Mouse (Mus musculus) ovary, postnatal 10 days (tissue): ENCODE results near the gene Taf15.
"Not testable (repeated sequence)": the region's sequence is repeated elsewhere in the genome, so short reads cannot be mapped to it uniquely, and the experiment has no call there.

Experiments
- DNase-seq: peaks from one replicate; pipeline ENCODE4 v3.0.0; 2022; ENCODE audit warnings: low spot score

The Taf15 gene

DNA sequence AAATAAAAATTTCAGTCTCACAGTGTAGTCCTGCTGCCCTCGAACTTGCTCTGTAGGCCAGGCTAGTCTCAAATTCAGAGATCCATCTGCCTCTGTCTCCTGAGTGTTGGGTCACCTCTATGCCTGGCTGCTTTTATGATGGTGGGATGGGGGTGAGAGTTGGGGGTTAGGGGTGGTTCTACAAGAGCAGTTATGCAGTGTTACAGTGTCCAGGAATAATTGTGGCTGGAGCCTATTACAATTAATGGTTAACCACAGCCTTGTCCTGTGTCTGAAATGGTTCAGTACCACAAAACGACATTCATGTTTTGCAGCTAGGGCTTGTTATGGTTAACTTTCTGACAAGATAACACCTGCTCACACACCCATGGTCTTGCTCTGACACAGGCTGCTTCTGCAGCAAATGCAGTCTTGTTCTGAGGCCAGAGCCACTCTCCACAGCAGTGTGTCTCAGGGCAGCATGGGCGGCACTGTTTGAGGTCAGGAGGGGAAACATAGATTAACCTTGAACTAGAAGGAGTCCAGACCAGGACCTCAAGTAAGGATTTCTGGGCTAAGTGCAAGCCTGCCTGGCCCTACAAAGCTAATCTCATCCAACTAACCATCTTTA is 65.9 kb downstream of the Taf15 start:
- no peak for DNase-seq

DNA sequence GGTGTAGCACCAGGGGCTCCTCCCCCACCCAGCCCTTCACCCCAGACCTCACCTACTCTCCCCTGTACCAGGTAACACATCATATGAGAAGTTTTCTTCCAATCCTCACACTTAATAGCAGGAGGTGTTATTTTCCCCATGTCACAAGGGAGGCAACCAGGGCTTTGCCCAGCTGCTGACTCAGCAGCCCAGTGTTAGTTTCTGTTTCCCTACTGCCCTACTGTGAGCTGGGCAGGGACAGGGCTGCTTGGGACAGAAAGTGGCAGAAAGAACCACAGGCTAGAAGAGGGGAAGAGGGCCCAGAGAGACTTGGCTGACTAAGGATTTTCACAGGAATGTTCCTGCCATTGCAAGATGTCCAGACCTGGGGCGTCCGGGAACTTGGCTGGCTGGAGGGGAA is 68.0 kb downstream of the Taf15 start:
- no peak for DNase-seq

DNA sequence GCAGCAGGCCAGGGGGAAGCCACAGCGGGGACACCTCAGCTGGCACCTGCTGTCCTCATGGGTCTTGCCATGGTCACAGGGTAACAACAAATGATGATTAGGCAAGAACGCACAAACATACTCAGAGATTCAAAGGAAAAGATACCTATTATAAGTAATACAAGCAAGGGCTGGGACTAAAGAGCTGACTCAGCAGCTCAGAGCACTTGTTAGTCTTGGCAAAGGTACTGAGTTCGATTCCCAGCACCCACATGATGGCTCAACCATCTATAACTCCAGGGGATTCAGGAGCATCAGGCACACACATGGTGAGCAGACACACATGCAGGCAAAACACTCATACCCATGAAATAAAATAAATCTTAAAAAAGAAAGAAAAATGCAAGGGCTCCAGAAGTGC is 68.5 kb downstream of the Taf15 start:
- DNase-seq: no peak

DNA sequence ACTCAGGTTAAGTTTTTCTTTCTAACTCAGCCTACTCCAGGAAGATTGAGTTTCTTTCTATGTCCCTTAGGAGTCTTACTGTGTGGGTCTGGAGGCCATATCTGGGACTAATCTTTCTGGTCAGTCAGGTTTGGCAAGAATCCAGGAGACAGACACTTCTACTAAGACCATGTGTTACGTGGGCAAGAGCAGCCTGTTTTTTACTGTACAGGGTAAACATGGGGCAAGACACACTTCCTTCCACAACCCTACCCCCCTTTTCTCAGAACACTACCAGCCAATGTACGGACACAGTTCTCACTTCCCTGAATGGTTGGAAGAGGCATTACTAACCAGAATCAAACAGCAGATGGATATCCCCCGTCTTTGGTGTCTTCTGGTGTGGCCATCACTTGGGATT is 71.3 kb downstream of the Taf15 start:
- DNase-seq: no peak

DNA sequence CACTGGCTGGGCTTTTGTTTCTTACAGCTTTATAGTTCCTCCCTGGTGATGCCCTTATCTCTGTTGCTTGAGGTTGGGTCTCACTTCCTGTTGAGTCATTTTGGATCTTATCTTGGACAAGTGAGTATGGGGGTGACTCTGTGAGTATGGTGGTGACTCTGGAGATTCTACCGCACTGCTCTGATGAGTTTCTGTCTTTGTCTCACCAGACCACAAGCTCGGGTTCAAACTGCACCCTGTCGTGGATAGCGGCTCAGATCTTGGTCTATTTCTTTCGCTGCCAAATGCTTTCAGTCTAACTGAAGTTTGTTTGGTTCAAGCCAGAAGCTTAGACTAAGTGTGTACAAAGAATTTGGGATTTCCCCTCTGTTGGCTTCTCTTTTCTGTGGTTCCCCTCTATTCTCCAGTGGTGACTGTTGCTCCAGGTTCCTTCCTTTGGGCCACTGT is 77.3 kb downstream of the Taf15 start:
- DNase-seq: no peak

DNA sequence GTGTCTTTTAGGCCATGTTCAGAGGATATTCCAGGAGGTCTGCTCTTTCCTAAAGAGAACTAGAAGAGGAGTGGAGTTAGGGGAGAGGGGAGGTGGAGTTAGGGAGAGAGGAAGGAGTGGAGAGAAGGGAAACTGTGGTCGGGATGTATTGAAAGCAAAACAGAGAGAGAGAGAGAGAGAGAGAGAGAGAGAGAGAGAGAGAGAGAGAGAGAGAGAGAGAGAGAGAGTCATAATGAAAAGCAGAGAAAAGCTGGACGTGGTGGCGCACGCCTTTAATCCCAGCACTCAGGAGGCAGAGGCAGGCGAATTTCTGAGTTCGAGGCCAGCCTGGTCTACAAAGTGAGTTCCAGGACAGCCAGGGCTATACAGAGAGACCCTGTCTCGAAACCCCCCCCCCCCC is 78.2 kb downstream of the Taf15 start:
- DNase-seq: not testable (repeated sequence)

DNA sequence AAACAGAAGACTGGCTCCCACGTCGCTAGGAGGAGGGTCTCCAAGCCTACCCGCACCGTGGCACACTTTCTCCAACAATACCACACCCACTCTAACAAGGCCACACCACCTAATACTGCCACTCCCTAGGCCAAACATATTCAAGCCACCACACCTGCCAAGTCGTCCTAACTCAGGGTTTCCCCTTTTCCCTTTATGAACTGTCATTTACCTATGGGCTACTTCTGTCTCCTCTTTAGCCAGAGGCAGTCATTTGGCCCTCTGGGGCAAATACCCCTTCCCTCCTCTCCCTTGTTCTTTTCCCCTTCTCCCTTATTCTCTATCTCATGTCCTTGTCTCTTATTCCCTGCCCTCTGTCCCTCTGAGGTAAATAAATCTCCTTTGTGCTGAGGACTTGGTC is 78.8 kb downstream of the Taf15 start:
- no peak for DNase-seq
